Mouse (Mus musculus) erythroblast, embryonic 14.5 days (primary cell): ENCODE measurements around the gene Dydc1.

ENCODE experiments used
- GATA1 ChIP-seq: IDR thresholded peaks from 2 replicates; pipeline ENCODE4 v1.6.1; 2012; ENCODE audit warnings: low read length, inconsistent platforms, mixed read lengths
- TAL1 ChIP-seq: IDR thresholded peaks from 3 replicates; pipeline ENCODE4 v1.6.1; 2012; ENCODE audit warnings: low read length, inconsistent platforms, mixed read lengths

DNA sequence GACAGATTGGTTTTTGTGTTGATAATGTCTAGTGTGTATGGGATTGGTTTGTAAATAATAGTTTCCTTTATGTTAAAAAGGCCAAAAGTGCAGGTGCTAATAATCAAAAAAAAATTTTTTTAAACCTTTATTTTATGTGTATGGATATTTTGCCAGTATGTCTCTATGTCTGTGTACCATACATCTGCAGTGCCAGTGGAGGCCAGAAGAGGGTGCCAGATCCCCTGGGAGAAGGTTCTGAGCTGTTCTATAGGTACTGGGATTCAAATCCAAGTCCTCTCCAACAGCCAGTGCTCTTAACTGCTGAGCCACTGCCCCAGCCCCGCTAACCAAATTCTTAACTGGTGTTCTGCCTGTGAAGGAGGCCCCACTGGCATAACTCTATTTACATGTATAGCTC lies 14.8 kb downstream of the Dydc1 start:
- TF ChIP-seq GATA1 (no peak), TAL1 (no peak)
